Mouse (Mus musculus): ENCODE results near the gene Lcp2.

- TF ChIP-seq CTCF (IDR thresholded peaks at IDR 0.05; ENCODE audit: low read depth) (no peak), EP300 (optimal IDR thresholded peaks at IDR 0.05) (no peak)
Observed at GRCm38 (mm10) chr11:34054031-34054727, 7.5 kb downstream of the Lcp2 start.
